Mouse (Mus musculus): Measurements from ENCODE around the gene Zfp653.

Zfp653 gene

GRCm38 (mm10) chr9:22017208-22017825 lies 53.9 kb downstream of the Zfp653 start:
- no peak for DNase-seq

DNA sequence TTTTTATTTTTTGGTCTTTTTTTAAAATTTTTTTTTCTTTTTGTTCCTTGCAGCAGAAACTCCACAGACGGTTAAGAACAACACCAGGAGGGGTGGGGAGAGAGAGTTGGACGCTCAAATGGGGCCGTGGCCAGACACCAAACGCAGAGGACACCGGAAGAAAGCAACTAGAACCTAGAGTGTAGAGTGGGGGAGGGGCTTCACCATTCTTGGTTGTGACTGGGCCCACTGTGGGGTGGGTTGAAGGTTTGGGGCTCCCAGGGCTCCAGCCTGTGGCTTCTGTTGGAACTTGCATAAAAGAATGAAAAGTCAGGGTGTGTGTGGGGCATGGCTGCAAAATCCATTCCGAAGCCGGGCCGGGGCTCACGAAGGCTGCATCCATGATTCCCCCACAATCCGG lies 54.9 kb downstream of the Zfp653 start:
- peak; percentile 47 for DNase-seq

DNA sequence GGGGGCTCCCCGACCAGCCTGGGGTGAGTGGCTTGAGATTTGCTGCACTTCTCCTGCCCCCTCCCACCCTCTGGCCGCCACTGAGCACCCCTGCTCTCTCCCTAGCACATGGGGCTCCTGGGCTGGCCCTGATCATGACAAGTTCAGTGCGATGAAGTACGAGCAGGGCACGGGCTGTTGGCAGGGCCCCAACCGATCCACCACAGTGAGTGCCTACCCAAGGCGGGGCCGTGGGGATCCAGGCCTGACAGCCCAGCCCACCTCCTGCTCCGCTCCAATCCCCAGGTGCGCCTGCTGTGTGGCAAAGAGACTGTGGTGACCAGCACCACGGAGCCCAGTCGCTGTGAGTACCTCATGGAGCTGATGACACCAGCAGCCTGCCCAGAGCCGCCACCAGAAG lies 58.4 kb downstream of the Zfp653 start:
- no peak for DNase-seq

DNA sequence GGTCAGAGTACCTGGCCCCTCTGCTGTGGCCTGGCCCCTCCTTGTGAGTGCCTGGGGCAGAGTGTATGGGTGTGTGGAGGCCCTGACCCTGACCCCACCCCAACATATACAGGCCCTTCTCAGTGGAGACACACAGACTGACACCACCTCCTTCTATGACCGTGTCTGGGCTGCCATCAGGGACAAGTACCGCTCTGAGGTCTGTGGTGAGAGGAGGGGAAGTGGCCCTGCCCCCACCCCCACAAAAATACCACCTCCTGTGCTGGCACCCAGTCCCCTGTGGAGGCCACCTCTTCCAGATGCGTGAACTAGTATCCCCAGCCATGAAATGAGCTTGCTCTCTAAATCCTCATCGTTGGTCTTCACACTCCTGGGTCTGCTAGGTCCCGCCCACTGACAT lies 60.1 kb downstream of the Zfp653 start:
- DNase-seq: no peak

Measured in thymus, postnatal 14 days (tissue).